Mouse (Mus musculus) liver, adult 2 months (tissue): Measurements from ENCODE around the gene Olfml2b. TPM values are rescaled to one million over a fixed set of nuclear protein-coding genes. Genes with fewer than 3 reads are reported as not detected.

Experiments
- DNase-seq: peaks from one replicate; pipeline ENCODE4 v3.0.0-alpha.2; 2011; ENCODE audit warnings: low read depth, low spot score; ENCODE audit errors: extremely low read depth
- H3K27ac ChIP-seq: fragments of 200-500 bp; replicated peaks from 2 replicates; pipeline ENCODE4 v1.5.1; 2012; ENCODE audit warnings: low read depth, mild to moderate bottlenecking, control low read depth, inconsistent platforms, low read length; ENCODE audit not compliant: insufficient read depth
- H3K27me3 ChIP-seq: fragments of 200-500 bp; 2 replicates; pipeline ENCODE4 v1.6.1; 2012; ENCODE audit warnings: mild to moderate bottlenecking, moderate library complexity, low read length, inconsistent platforms; ENCODE audit not compliant: control insufficient read depth, insufficient read depth
- H3K36me3 ChIP-seq: fragments of 200-500 bp; 2 replicates; pipeline ENCODE4 v1.6.1; 2012; ENCODE audit warnings: low read length, inconsistent platforms; ENCODE audit not compliant: control insufficient read depth, insufficient read depth
- H3K4me1 ChIP-seq: fragments of 200-500 bp; 2 replicates; pipeline ENCODE4 v1.6.1; 2011; ENCODE audit warnings: low read length; ENCODE audit not compliant: control insufficient read depth, insufficient read depth
- H3K4me3 ChIP-seq: fragments of 200-500 bp; 2 replicates; pipeline ENCODE4 v1.5.1; 2011; ENCODE audit warnings: low read depth, mild to moderate bottlenecking, control low read depth, low read length, moderate library complexity; ENCODE audit not compliant: insufficient read depth
- H3K79me2 ChIP-seq: fragments of 200-500 bp; 2 replicates; pipeline ENCODE4 v1.6.1; 2012; ENCODE audit warnings: inconsistent platforms, mild to moderate bottlenecking, low read length, moderate library complexity; ENCODE audit not compliant: control insufficient read depth, insufficient read depth
- H3K9ac ChIP-seq: fragments of 200-500 bp; 2 replicates; pipeline ENCODE4 v1.6.1; 2012; ENCODE audit warnings: low read depth, mild to moderate bottlenecking, control low read depth, inconsistent platforms, low read length
- CTCF ChIP-seq: fragments of 200-500 bp; IDR thresholded peaks from 2 replicates; pipeline ENCODE4 v1.5.1; 2011; ENCODE audit warnings: low read depth, low read length, control low read depth
- POLR2A ChIP-seq: fragments of 200-500 bp; IDR thresholded peaks from 2 replicates; pipeline ENCODE4 v1.6.1; 2011; ENCODE audit warnings: low read length, control low read depth; ENCODE audit not compliant: insufficient read depth; ENCODE audit errors: extremely low read depth
- WGBS: fragments of 180-500 bp; shearing (Covaris S2); methylation state at CpG from one replicate; pipeline ENCODE4 v1.1.7; 2018; 5-methylcytosine and 5-hydroxymethylcytosine counted together
- polyA plus RNA-seq: library from polyadenylated mRNA; depleted of rRNA; stranded (reverse); fragments of >200 nt; gene quantifications from 2 replicates; pipeline ENCODE4 v1.2.3, GENCODE M21; 2012
- total RNA-seq: library from RNA; depleted of rRNA; stranded (reverse); fragments of >200 nt; gene quantifications from 2 replicates; pipeline ENCODE4 v1.2.3, GENCODE M21; 2014

Olfml2b gene
- total and polyA plus RNA-seq, 2 experiments, result 0.37 to 0.46 TPM

DNA sequence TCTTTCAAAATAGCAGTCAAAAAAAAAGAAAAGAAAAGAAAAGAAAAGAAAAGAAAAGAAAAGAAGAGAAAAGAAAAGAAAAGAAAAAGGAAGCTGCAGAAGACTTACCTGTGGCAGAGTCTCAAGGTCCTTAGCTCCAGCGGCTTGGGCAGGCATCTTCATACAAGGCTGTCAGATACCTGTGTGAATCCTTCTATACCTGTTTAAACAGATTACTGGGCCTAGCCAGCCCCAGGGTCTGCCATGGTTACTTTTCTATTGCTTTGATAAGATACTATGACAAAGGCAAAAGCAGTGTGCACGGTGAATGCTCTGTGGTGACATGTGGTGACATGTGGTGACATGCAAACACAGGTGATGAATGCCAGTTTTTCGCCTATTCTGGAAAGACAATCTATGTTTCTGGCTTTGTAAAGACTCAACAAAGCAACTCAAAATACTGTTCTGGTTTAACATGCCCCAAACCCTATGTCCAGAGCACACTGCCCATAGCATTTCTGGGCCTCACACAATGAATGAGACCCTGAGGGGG, 56.2 kb downstream of the Olfml2b start:
- Histone ChIP-seq H3K4me1 (peaks cover 21% of the 10 kb centered on the region), H3K36me3 (no peaks in the 10 kb centered on the region), H3K27me3 (no peaks in the 10 kb centered on the region), H3K9ac (no peak overlapping the region), H3K4me3 (no peak overlapping the region), H3K27ac (no peak overlapping the region), H3K79me2 (no peaks in the 10 kb centered on the region)
- TF ChIP-seq CTCF, result no peak
- no peak for TF ChIP-seq POLR2A
- 95% methylated on average over 3 of the region's 3 CpGs for WGBS
- no peak for DNase-seq

DNA sequence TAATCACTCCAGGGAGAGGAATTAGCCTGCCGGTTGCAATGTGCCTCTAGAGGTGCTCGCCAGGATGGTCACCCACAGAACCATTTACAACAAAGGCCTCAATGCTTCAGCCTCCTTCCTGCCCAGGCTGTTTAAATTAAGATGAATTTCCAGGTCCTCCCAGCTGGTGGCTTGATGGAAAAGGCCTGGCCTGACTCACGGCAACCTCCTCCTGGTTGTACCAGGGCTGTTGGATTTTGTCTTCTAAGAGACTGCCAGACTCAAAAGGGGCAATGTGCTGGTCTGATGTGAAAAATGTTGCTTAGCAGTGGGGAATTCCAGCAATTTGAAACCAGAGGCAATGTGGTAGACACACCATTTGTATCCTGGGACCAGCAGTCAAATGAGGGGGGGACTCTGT, 56.8 kb downstream of the Olfml2b start:
- Histone ChIP-seq H3K36me3 (no peaks in the 10 kb centered on the region), H3K79me2 (no peaks in the 10 kb centered on the region), H3K4me1 (peaks cover 16% of the 10 kb centered on the region), H3K27ac (no peak overlapping the region), H3K9ac (no peak overlapping the region), H3K27me3 (no peaks in the 10 kb centered on the region), H3K4me3 (no peak overlapping the region)
- no peak for DNase-seq
- WGBS, result 89% methylated on average over 3 of the region's 3 CpGs
- TF ChIP-seq POLR2A, result no peak
- no peak for TF ChIP-seq CTCF

GRCm38 (mm10) chr1:170701582-170701981, 57.2 kb downstream of the Olfml2b start:
- DNase-seq, result no peak
- Histone ChIP-seq H3K27ac (no peak overlapping the region), H3K79me2 (no peaks in the 10 kb centered on the region), H3K36me3 (no peaks in the 10 kb centered on the region), H3K4me3 (no peak overlapping the region), H3K4me1 (peaks cover 16% of the 10 kb centered on the region), H3K27me3 (no peaks in the 10 kb centered on the region), H3K9ac (no peak overlapping the region)
- TF ChIP-seq CTCF (no peak), POLR2A (no peak)
- WGBS, result 90% methylated on average over 8 of the region's 8 CpGs

GRCm38 (mm10) chr1:170702263-170702662, 57.9 kb downstream of the Olfml2b start:
- no peak overlapping the region for H3K9ac ChIP-seq
- no peaks in the 10 kb centered on the region for H3K27me3 ChIP-seq
- WGBS, result 89% methylated on average over 2 of the region's 2 CpGs

GRCm38 (mm10) chr1:170702958-170703357, 58.6 kb downstream of the Olfml2b start:
- DNase-seq, result no peak
- Histone ChIP-seq H3K27me3 (no peaks in the 10 kb centered on the region), H3K79me2 (no peaks in the 10 kb centered on the region), H3K27ac (no peak overlapping the region), H3K4me1 (peaks cover 8% of the 10 kb centered on the region), H3K36me3 (no peaks in the 10 kb centered on the region), H3K9ac (no peak overlapping the region), H3K4me3 (no peak overlapping the region)
- TF ChIP-seq CTCF (no peak), POLR2A (no peak)
- WGBS, result 78% methylated on average over 6 of the region's 6 CpGs

More at GRCm38 (mm10) chr1:170702263-170702662, 57.9 kb downstream of the Olfml2b start:
- no peak for DNase-seq
- Histone ChIP-seq H3K27ac (no peak overlapping the region), H3K36me3 (no peaks in the 10 kb centered on the region), H3K4me3 (no peak overlapping the region), H3K79me2 (no peaks in the 10 kb centered on the region), H3K4me1 (peaks cover 14% of the 10 kb centered on the region)
- TF ChIP-seq CTCF, result no peak
- TF ChIP-seq POLR2A, result no peak

GRCm38 (mm10) chr1:170704103-170704502, 59.8 kb downstream of the Olfml2b start:
- WGBS, result 94% methylated on average over 6 of the region's 6 CpGs
- Histone ChIP-seq H3K36me3 (no peaks in the 10 kb centered on the region; the same call in 1 of the 2 replicates), H3K27me3 (no peaks in the 10 kb centered on the region), H3K27ac (no peak overlapping the region), H3K9ac (no peak overlapping the region), H3K4me3 (no peak overlapping the region), H3K4me1 (no peaks in the 10 kb centered on the region), H3K79me2 (no peaks in the 10 kb centered on the region)
- DNase-seq, result no peak
- TF ChIP-seq CTCF (no peak), POLR2A (no peak)
